Mouse (Mus musculus): Measurements from ENCODE around the gene Ttc9b. TPM values are rescaled to one million over a fixed set of nuclear protein-coding genes. Genes with fewer than 3 reads are reported as not detected.

The Ttc9b gene
- 1.4 and 1.6 TPM in 2 replicates for polyA plus RNA-seq (2015; fragmentation: Nextera tagmentation; extraction: Ambion mirVana)

DNA sequence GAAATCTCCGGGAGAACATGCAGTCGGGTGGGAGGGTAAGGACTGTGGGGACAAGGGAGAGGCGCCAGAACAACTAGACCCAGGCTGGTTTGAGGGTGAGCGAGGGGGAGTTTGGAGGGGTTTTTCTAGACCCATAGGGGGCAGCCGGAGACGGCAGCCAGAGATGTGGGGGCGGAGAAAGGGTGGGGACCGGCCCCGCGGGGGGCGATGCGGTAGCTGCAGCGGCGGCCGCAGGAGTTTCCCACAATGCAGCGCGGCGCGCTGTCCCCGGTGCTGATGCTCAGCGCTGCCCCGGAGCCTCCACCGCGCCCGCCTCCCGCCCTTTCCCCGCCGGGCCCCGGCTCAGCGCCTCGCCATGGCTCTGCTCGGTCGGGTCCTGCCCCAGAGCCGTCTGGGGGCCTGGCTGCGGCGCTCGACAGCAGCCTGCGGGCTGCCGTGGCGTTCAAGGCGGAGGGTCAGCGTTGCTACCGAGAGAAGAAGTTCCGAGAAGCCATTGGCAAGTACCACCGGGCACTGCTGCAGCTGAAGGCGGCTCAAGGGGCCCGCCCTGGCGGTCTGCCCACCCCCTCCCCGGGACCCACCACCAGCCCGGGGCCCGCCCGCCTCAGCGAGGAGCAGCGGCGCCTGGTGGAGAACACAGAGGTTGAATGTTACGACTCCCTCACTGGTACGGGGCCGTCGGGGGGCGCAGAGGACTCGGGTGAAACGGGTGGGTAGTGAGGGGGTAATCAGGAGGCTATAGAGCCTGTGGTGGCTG lies at the start of gene Ttc9b:
TSS of gene Ttc9b (plus strand) at position 235 of the 757 bp plus-strand sequence.
- Histone ChIP-seq H3K4me1 (replicated peaks; ENCODE audit: control insufficient read depth, insufficient read depth) (no peaks in the 10 kb centered on the region), H3K4me3 (ENCODE audit: low read depth, low read length) (0 out of 2 replicates have a peak within 1 kb of the TSS, but pooled peaks have one; percentile 13), H3K36me3 (ENCODE audit: control insufficient read depth, insufficient read depth, low read length) (peaks cover 3% of the 10 kb centered on the region), H3K9ac (ENCODE audit: low read length) (no peak within 1 kb of the TSS), H3K27me3 (ENCODE audit: control insufficient read depth, insufficient read depth, low read length) (peaks cover 6% of the 10 kb centered on the region; the same call in 1 of the 2 replicates), H3K9me3 (ENCODE audit: control insufficient read depth, low read length) (no peaks in the 10 kb centered on the region), H3K4me2 (replicated peaks; ENCODE audit: low read depth) (peak within 1 kb of the TSS; percentile 27; the same call in 1 of the 2 replicates), H3K27ac (replicated peaks) (no peak within 1 kb of the TSS)
- TF ChIP-seq CTCF (IDR thresholded peaks at IDR 0.05; ENCODE audit: low read depth) = peak; percentile 39; the same call in 1 of the 2 replicates
- no peak for TF ChIP-seq EP300 (optimal IDR thresholded peaks at IDR 0.05)
- ATAC-seq (ENCODE audit: low FRiP score, low TSS enrichment) (no peak; the same call in 1 of the 2 replicates), DNase-seq (ENCODE audit: low spot score) (peak; percentile 56)
- WGBS = 4% methylated on average over 44 of the region's 62 CpGs

DNA sequence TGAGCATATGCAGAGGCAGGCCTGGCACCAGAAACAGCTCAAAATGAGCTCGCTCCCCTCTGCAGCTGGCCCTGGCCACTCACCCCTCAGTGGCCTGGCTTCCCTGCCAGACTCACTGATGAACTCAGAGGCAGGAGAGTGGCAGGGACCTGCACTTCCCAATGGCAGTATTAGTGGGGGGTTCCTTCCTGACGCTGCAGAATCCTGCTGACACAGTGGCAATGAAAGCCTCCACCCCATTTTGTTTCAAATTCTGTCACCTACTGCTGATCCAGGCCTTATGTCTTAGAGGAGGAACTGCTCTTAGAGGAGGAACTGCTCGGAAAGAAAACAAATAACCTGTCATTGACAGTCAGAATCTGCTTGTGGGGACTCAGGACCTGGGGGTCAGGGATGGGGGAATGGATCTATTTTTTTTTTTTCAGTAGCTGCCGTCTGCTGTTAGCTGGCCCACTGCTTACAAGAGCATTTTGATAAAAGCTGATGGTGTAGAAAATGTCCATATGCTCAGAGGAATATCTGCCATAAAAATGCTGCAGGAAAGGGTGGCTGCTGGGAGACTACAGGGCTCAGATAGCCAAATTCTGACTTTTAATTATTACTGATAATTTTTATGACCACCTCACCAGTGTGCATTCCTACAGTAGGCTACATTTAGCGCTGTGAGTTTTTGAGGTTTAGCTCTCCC lies 48.9 kb upstream of the Ttc9b start:
- WGBS = 45% methylated on average over 5 of the region's 5 CpGs
- Histone ChIP-seq H3K36me3 (ENCODE audit: control insufficient read depth, insufficient read depth, low read length) (no peaks in the 10 kb centered on the region; the same call in none of the 2 replicates), H3K4me3 (ENCODE audit: low read depth, low read length) (no peak overlapping the region), H3K27ac (replicated peaks) (peak overlapping the region; percentile 41), H3K4me2 (replicated peaks; ENCODE audit: low read depth) (no peak overlapping the region), H3K9ac (ENCODE audit: low read length) (0 out of 2 replicates have a peak overlapping the region, but pooled peaks have one; percentile 3), H3K9me3 (ENCODE audit: control insufficient read depth, low read length) (no peaks in the 10 kb centered on the region), H3K4me1 (replicated peaks; ENCODE audit: control insufficient read depth, insufficient read depth) (peaks cover 6% of the 10 kb centered on the region), H3K27me3 (ENCODE audit: control insufficient read depth, insufficient read depth, low read length) (no peaks in the 10 kb centered on the region)
- DNase-seq (ENCODE audit: low spot score) (no peak), ATAC-seq (ENCODE audit: low FRiP score, low TSS enrichment) (no peak)
- TF ChIP-seq CTCF (IDR thresholded peaks at IDR 0.05; ENCODE audit: low read depth) (no peak), EP300 (optimal IDR thresholded peaks at IDR 0.05) (no peak)

DNA sequence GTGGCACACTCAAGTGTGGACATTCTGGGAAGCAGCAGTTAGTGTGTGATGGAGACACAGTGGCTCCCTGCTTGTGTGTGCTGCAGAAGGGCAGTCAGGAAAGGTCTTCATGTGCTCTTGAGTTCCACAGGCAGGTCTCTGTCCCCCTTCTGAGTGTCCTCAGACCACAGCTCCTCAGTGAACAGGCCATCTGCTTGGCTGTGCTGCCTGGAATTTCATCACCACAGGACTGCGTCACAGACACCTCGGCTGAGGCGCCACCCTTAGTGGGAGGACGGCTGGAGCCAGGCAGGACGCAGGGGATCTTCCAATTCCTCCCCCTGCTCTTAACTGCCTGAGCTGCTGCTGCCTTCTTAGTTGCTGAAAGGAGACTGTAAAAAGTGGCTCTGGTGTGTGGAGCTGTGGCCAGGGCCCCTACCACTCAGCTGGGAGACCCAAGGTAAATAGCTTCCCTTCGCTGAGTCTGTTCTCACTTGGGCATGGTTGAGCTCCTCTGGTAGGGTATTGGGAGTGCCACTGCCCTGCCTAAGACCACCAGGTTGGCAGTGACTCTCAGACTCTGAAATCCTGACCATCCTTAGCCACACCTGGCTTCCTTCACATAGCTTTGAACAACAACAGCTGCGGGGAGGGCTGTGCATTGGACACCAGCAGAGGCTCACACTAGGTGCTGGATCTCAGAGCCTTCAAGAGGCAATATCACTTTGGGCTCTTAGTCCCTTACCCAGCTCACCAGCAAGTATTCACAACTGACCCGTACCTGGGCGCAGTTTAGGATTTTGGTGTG lies 48.0 kb upstream of the Ttc9b start:
- DNase-seq (ENCODE audit: low spot score) = no peak
- Histone ChIP-seq H3K36me3 (ENCODE audit: control insufficient read depth, insufficient read depth, low read length) (peaks cover 5% of the 10 kb centered on the region), H3K27ac (replicated peaks) (peak overlapping the region; percentile 58)

DNA sequence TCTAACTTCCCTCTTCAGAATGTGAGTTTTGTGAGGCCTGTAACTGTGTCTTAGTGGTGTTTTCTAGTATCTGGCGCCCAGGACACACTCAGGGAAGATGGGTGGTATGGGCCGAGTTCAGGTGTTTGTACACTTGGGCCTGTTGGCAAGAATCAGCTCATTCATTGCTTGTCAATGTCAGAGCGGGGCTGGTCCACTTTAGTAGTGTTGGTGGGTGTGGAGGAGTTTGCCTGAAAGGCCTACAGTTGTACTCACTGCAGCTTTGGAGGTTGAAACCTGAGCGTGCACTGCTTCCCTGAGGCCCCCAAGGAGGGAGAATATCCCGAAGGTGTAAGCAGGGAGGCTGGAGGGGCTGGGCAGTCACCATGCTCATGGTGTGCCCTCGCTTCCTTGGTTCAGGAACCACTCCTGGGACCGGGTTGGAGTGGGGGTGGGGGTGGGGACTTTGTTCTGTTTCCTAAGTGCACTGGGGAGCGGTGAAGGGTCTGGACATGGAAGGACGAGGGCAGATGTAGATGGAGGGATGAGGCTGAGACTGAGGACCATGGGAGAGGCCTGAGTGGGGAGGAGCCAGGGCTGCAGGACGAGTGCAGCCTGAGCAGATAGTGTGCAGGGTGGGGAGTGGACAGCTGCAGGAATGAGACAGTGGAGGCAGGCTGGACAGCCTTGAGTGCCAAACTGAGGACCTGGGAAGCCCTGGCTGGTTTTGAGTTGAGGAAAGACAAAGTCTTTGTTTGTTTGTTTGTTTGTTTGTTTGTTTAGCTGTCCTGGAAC lies 47.0 kb upstream of the Ttc9b start:
- 46% methylated on average over 10 of the region's 10 CpGs for WGBS

More for the DNA sequence above, 48.0 kb upstream of the Ttc9b start:
- H3K4me3 ChIP-seq (ENCODE audit: low read depth, low read length) = no peak overlapping the region
- H3K9me3 ChIP-seq (ENCODE audit: control insufficient read depth, low read length) = no peaks in the 10 kb centered on the region
- ATAC-seq (ENCODE audit: low FRiP score, low TSS enrichment) = peak; percentile 26; the same call in 1 of the 2 replicates
- TF ChIP-seq EP300 (optimal IDR thresholded peaks at IDR 0.05) (no peak), CTCF (IDR thresholded peaks at IDR 0.05; ENCODE audit: low read depth) (no peak; the same call in 1 of the 2 replicates)
- WGBS = 54% methylated on average over 9 of the region's 9 CpGs
- no peaks in the 10 kb centered on the region for H3K27me3 ChIP-seq (ENCODE audit: control insufficient read depth, insufficient read depth, low read length)
- H3K9ac ChIP-seq (ENCODE audit: low read length) = peak overlapping the region; percentile 18; the same call in 1 of the 2 replicates
- no peak overlapping the region for H3K4me2 ChIP-seq (replicated peaks; ENCODE audit: low read depth)
- H3K4me1 ChIP-seq (replicated peaks; ENCODE audit: control insufficient read depth, insufficient read depth) = peaks cover 6% of the 10 kb centered on the region

DNA sequence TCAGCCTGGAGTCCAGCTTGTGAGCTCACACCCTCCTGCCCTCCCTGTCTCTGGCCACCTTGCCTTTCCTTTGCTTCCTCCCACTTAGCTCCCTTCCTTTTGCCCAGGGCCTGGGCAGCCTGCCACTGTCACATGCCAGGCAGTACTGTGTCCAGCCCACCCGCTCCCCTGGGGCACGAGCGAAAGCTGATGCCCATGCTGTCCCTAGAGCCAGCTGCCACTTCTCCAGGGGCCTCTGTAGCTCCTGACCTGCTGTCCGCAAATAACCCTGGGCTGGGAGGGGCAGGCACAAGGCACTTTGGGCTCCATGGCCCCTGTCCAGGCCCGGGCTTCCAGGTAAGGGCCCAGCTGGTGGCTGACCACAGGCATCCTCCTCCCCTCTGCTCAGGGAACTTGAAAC lies 46.1 kb upstream of the Ttc9b start:
- Histone ChIP-seq H3K9ac (ENCODE audit: low read length) (peak overlapping the region; percentile 41), H3K36me3 (ENCODE audit: control insufficient read depth, insufficient read depth, low read length) (peaks cover 5% of the 10 kb centered on the region), H3K4me3 (ENCODE audit: low read depth, low read length) (no peak overlapping the region), H3K4me1 (replicated peaks; ENCODE audit: control insufficient read depth, insufficient read depth) (peaks cover 6% of the 10 kb centered on the region), H3K4me2 (replicated peaks; ENCODE audit: low read depth) (no peak overlapping the region), H3K27me3 (ENCODE audit: control insufficient read depth, insufficient read depth, low read length) (no peaks in the 10 kb centered on the region), H3K27ac (replicated peaks) (peak overlapping the region; percentile 56), H3K9me3 (ENCODE audit: control insufficient read depth, low read length) (no peaks in the 10 kb centered on the region)
- 49% methylated on average over 5 of the region's 5 CpGs for WGBS
- ATAC-seq (ENCODE audit: low FRiP score, low TSS enrichment) (no peak), DNase-seq (ENCODE audit: low spot score) (no peak)
- TF ChIP-seq EP300 (optimal IDR thresholded peaks at IDR 0.05) (no peak), CTCF (IDR thresholded peaks at IDR 0.05; ENCODE audit: low read depth) (no peak)

More for the DNA sequence above, 47.0 kb upstream of the Ttc9b start:
- Histone ChIP-seq H3K4me3 (ENCODE audit: low read depth, low read length) (no peak overlapping the region), H3K9ac (ENCODE audit: low read length) (0 out of 2 replicates have a peak overlapping the region, but pooled peaks have one; percentile 41), H3K4me1 (replicated peaks; ENCODE audit: control insufficient read depth, insufficient read depth) (peaks cover 6% of the 10 kb centered on the region), H3K27me3 (ENCODE audit: control insufficient read depth, insufficient read depth, low read length) (no peaks in the 10 kb centered on the region), H3K27ac (replicated peaks) (no peak overlapping the region), H3K4me2 (replicated peaks; ENCODE audit: low read depth) (no peak overlapping the region), H3K36me3 (ENCODE audit: control insufficient read depth, insufficient read depth, low read length) (peaks cover 5% of the 10 kb centered on the region), H3K9me3 (ENCODE audit: control insufficient read depth, low read length) (no peaks in the 10 kb centered on the region)
- ATAC-seq (ENCODE audit: low FRiP score, low TSS enrichment) (no peak), DNase-seq (ENCODE audit: low spot score) (no peak)
- no peak for TF ChIP-seq EP300 (optimal IDR thresholded peaks at IDR 0.05)
- TF ChIP-seq CTCF (IDR thresholded peaks at IDR 0.05; ENCODE audit: low read depth) = no peak

Measured in stomach, postnatal 0 days (tissue).